Mouse (Mus musculus): ENCODE measurements at regions not wholly inside any gene's neighbourhood (a gene's known extent, or its start where the extent isn't known, plus 50 kb on each side); places are given as distances from the start of the nearest gene placed in this dataset.

GRCm38 (mm10) chr12:69438271-69438670, 66.0 kb upstream of the Gm9887 start:
- TF ChIP-seq CTCF (IDR thresholded peaks at IDR 0.05; ENCODE audit: low read depth, low read length) = no peak
- TF ChIP-seq GATA1 (IDR thresholded peaks at IDR 0.05; ENCODE audit: borderline replicate concordance, low read length) = no peak

Measured in G1E (cell line).